Mouse (Mus musculus) left cerebral cortex, postnatal 10 days (tissue): ENCODE measurements around the gene Plxna1. TPM values are rescaled to one million over a fixed set of nuclear protein-coding genes. Genes with fewer than 3 reads are reported as not detected.

ENCODE experiments used
- DNase-seq, 2 experiments: peaks; one replicate each; pipeline ENCODE4 v3.0.0; 2021 to 2022; ENCODE audit warnings: low spot score in 2 of 2, mixed read lengths in 1 of 2; ENCODE audit errors: extremely low spot score in 1 of 2
- intact Hi-C: fragments of 180-260 bp; cut with DNase I; formaldehyde crosslinking; loops from one replicate; pipeline ENCODE4 v1.15.1; 2025
- total RNA-seq, 2 experiments: library from RNA; stranded (reverse); gene quantifications; 2 replicates each; pipeline ENCODE4 v1.2.3; 2021

Plxna1 gene
- total RNA-seq, 2 experiments from 2014 or later = 145 to 150 TPM

DNA sequence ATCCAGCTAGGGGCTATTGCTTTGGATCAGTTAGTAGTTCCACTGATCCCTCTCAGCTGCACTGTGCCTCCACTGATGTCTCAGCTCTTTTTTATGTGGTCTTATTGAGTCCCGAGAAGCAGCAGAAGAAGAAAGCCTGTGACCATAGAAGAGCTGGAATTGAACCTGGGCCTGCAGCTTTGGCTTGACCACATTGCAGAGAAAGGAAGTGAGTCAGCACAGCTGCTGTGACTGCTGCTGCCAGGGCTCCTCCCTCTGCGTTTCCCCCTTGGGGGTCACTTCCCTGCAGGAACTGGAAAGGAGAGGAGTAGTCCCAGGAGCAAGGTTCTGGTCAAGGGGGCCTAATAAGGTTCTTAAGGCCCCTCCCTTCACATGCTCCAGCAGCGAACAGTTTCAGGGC is 1.9 kb upstream of the Plxna1 start:
- intact Hi-C loops = loop anchor here (5.0 kb wide), 4 partner anchors 103 to 432 kb away; no protein-coding TSS in a partner anchor

GRCm38 (mm10) chr6:89363107-89363451 is 659 bp upstream of the Plxna1 start:
- DNase-seq = no peak
- intact Hi-C loops = loop anchor here (5.0 kb wide), 4 partner anchors 104 to 431 kb away; no protein-coding TSS in a partner anchor

More for the DNA sequence above, 1.9 kb upstream of the Plxna1 start:
- DNase-seq = peak in 1 of 2 experiments; percentile 28

DNA sequence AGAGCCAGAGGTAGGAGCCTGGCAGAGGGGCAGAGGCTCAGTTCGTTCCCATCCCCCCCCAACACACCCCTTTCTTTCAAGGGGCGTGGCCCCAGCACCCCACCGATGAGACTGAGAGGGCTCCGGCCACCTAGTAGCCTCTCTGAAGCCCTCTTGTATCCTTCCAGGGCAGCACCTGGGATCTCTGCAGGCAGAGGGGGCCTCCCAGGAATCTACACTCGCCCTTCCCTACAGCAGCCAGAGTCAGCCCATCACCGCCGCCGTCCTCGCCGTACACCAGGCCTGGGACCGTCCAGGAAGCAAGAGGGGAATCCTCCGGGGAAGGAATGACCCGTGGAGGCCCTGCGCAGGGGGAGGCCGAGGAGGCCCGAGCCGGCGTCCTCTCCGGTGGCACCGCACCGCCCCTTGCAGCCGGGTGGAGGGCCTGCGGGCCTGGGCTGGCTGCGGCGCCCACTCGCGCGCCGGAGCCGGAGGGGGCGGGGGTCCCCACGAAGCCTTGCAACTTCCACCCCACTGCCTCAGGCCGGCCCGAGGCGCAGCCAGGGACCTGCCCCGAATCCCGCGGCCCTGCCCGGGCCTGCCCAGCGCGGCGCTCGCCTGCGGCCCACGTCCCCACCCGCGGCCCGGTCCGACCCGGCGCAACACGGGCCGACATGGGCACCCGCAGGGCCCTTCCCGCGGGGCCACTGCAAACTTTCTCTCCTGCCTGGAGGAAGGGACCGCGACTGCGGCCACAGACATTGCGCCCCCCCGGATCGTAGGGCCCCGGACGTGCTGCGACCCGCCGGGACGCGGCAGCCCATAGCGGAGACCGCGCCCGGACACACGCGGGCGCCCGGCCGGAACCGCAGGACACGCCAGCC is 771 bp downstream of the Plxna1 start:
- intact Hi-C loops = loop anchor here (5.0 kb wide), 4 partner anchors 106 to 429 kb away; no protein-coding TSS in a partner anchor
- peak in 1 of 2 experiments; percentile 77 for DNase-seq

GRCm38 (mm10) chr6:89360709-89361417 is 1.6 kb downstream of the Plxna1 start:
- intact Hi-C loops = loop anchor here (5.0 kb wide), 4 partner anchors 106 to 429 kb away; no protein-coding TSS in a partner anchor

GRCm38 (mm10) chr6:89359771-89360708 is 2.4 kb downstream of the Plxna1 start:
- intact Hi-C loops = loop anchor here (5.0 kb wide), 5 partner anchors 107 to 428 kb away; no protein-coding TSS in a partner anchor
- DNase-seq = peak in 1 of 2 experiments; percentile 35

More at GRCm38 (mm10) chr6:89360709-89361417, 1.6 kb downstream of the Plxna1 start:
- DNase-seq = peak in 1 of 2 experiments; percentile 32

DNA sequence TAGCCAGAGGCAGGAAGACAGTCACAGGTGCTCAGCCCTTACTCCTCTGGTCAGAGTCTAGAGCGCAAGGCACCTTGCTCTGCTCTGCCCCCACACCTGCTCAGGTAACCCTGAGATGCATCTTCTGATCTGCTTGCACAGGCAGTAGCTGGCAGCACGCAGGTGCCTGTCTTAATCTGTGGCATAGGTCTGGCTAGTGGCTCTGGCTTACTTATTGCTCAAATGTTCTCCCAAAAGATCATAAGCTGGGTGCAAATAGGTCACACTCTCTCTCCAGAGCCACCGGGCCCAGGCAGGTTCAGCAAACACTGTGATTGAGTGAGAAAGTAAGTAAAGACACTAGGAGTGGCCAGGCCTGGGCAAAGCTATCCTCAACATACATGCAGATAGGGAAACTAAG is 3.2 kb downstream of the Plxna1 start:
- no peak for DNase-seq
- intact Hi-C loops = loop anchor here (5.0 kb wide), 1 partner anchor 377 kb away; no protein-coding TSS in a partner anchor

DNA sequence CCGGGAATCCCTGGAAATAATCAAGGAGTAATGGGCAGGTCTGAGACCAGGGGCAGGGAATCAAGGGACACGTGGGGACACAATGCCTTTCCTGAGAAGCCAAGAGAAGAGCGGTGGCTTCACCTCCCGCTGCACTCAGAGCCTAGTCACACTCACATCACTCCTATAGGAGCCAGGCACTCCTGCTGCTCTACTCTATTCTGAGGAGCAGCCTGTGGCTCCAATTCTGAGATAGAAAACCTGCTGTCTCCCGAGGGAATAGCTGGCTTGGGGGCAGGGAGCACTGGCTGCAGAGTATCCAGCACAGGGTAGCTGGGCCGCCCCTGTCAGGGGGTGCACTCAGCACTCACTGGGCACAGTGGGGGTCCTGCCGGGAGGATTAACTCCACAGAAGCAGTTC is 6.8 kb downstream of the Plxna1 start:
- intact Hi-C loops = loop anchor here (5.0 kb wide), 1 partner anchor 373 kb away; no protein-coding TSS in a partner anchor

DNA sequence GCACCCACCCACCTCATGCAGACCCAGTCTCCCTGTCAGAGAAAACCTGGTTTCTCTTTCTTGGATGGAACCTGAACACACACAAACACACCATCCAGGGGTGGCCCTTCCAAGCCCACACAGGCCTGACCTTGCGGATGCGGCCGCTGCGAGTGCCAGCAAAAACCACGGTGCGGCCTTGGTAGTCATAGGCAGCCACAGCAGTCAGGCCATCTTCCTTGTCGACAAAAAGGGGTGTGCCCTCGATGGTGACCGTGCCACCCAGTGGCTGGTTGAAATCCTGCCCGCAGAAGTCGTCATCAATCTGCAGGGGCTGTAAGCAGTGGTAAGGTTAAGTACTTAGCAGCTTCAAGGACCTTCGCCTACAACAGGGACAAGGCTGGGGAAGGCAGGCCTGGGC is 7.7 kb downstream of the Plxna1 start:
- intact Hi-C loops = loop anchor here (5.0 kb wide), 1 partner anchor 372 kb away; no protein-coding TSS in a partner anchor
- peak in 1 of 2 experiments; percentile 31 for DNase-seq

More for the DNA sequence above, 6.8 kb downstream of the Plxna1 start:
- DNase-seq = peak in 1 of 2 experiments; percentile 40

GRCm38 (mm10) chr6:89354076-89354475 is 8.3 kb downstream of the Plxna1 start:
- DNase-seq = peak in 1 of 2 experiments; percentile 26
- intact Hi-C loops = no loop called here

GRCm38 (mm10) chr6:89353101-89353500 is 9.3 kb downstream of the Plxna1 start:
- intact Hi-C loops = no loop called here
- peak in 1 of 2 experiments; percentile 34 for DNase-seq

DNA sequence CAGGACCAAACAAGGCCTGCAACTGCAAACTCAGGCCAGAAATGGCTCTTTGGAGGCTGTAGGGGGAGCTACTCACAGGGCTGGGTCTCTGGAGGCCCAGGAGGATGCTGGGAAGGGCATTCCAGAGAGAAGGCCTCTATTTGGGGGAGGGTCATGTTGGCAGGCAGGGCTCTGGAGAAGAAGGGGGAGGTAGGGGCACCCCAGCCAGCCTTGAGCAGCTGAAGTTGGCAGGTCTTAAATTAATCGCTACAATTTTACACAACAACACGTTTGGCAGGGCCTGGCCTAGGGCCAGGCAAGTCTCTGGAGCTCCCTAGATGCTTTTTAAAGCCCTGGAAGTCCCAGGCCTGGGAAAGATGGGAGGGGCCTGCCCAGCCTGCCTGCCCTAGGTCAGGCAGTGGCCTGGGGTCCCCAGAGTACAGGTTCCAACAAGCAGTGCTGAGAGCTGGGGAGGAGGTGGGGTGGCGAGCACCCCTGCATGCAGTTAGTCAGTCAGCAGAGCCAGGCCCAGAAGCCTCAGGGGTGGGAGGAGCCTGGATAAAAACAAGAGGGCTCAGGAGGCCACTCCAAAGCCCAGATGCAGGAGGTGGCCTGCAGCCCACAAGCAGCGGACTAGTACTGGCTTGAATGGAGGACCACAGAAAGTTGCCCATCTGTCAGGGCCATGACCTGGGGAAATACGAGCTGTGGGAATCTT is 10.8 kb downstream of the Plxna1 start:
- DNase-seq = peak in 1 of 2 experiments; percentile 68
- intact Hi-C loops = no loop called here

- peak in 1 of 2 experiments; percentile 19 for DNase-seq
- intact Hi-C loops = no loop called here
These were observed 11.9 kb downstream of the Plxna1 start for GRCm38 (mm10) chr6:89350520-89350919.

GRCm38 (mm10) chr6:89350037-89350515 is 12.3 kb downstream of the Plxna1 start:
- no peak for DNase-seq
- intact Hi-C loops = no loop called here

- no peak for DNase-seq
- intact Hi-C loops = no loop called here
These were observed 14.1 kb downstream of the Plxna1 start for GRCm38 (mm10) chr6:89348363-89348762.

- no peak for DNase-seq
- intact Hi-C loops = no loop called here
These were observed 14.6 kb downstream of the Plxna1 start for GRCm38 (mm10) chr6:89347792-89348191.

DNA sequence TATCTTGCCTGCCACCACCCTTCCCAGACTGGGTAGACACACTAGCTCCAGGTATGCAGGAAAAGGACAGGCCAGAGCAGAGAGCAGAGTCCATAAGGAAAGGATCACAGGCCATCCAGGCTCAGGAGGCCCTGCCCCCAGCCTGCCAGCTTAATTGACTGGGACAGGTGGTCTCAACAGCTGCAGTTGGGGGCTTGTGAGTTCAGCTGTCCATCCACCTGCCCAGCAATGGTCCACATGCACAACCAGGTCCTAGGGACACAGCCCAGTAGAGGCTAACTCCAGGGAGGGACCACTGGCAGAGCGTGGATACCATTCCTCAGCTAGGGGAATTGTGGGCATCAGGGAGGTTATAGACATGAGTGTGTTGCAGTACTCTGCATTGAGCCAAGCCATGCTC is 16.6 kb downstream of the Plxna1 start:
- no peak for DNase-seq
- intact Hi-C loops = no loop called here

GRCm38 (mm10) chr6:89345486-89345785 is 17.0 kb downstream of the Plxna1 start:
- intact Hi-C loops = no loop called here
- no peak for DNase-seq
